Mouse (Mus musculus) layer of hippocampus, postnatal 25 days (tissue): ENCODE data around the gene Lrrfip1. TPM values are rescaled to one million over a fixed set of nuclear protein-coding genes. Genes with fewer than 3 reads are reported as not detected.

Experiments used
- DNase-seq, 2 experiments: peaks; one replicate each; pipeline ENCODE4 v3.0.0; 2022; ENCODE audit warnings: mixed read lengths in 2 of 2, low spot score in 1 of 2; ENCODE audit errors: extremely low spot score in 1 of 2
- total RNA-seq, 2 experiments: library from RNA; stranded (reverse); gene quantifications; 2 replicates each; pipeline ENCODE4 v1.2.3; 2021

Gene Lrrfip1
- total RNA-seq, 2 experiments from 2014 or later, result 64.0 to 74.4 TPM

- DNase-seq, result no peak
Measured at GRCm38 (mm10) chr1:91053218-91054073, 54.9 kb downstream of the Lrrfip1 start.

- DNase-seq, result no peak
Measured at GRCm38 (mm10) chr1:91054074-91054471, 55.5 kb downstream of the Lrrfip1 start.

GRCm38 (mm10) chr1:91054815-91055214, 56.3 kb downstream of the Lrrfip1 start:
- DNase-seq, result no peak

- no peak for DNase-seq
Measured at GRCm38 (mm10) chr1:91055744-91056143, 57.2 kb downstream of the Lrrfip1 start.

- no peak for DNase-seq
Measured at GRCm38 (mm10) chr1:91056416-91056815, 57.9 kb downstream of the Lrrfip1 start.

GRCm38 (mm10) chr1:91057311-91058245, 59.0 kb downstream of the Lrrfip1 start:
- DNase-seq, result no peak

GRCm38 (mm10) chr1:91058251-91058650, 59.7 kb downstream of the Lrrfip1 start:
- DNase-seq, result no peak

- DNase-seq, result no peak
Measured at GRCm38 (mm10) chr1:91059792-91060604, 61.5 kb downstream of the Lrrfip1 start.

GRCm38 (mm10) chr1:91061105-91061504, 62.6 kb downstream of the Lrrfip1 start:
- no peak for DNase-seq

- no peak for DNase-seq
Measured at GRCm38 (mm10) chr1:91062363-91062762, 63.8 kb downstream of the Lrrfip1 start.

- no peak for DNase-seq
Measured at GRCm38 (mm10) chr1:91064053-91064452, 65.5 kb downstream of the Lrrfip1 start.

GRCm38 (mm10) chr1:91064903-91065525, 66.5 kb downstream of the Lrrfip1 start:
- DNase-seq, result no peak

GRCm38 (mm10) chr1:91066061-91066460, 67.5 kb downstream of the Lrrfip1 start:
- no peak for DNase-seq

- DNase-seq, result no peak
Measured at GRCm38 (mm10) chr1:91066599-91066998, 68.1 kb downstream of the Lrrfip1 start.

- DNase-seq, result no peak
Measured at GRCm38 (mm10) chr1:91067716-91068115, 69.2 kb downstream of the Lrrfip1 start.

GRCm38 (mm10) chr1:91069575-91069974, 71.0 kb downstream of the Lrrfip1 start:
- DNase-seq, result no peak

GRCm38 (mm10) chr1:91070547-91070946, 72.0 kb downstream of the Lrrfip1 start:
- no peak for DNase-seq

GRCm38 (mm10) chr1:91071671-91072290, 73.2 kb downstream of the Lrrfip1 start:
- DNase-seq, result no peak

GRCm38 (mm10) chr1:91076946-91077345, 78.4 kb downstream of the Lrrfip1 start:
- DNase-seq, result no peak
